Mouse (Mus musculus) Muller cell, postnatal 12 days (primary cell): ENCODE results near the gene Hmg20a.

Experiments
- DNase-seq: peaks from one replicate; pipeline ENCODE4 v3.0.0-alpha.2; 2015; ENCODE audit errors: inconsistent ontology term

Hmg20a gene

DNA sequence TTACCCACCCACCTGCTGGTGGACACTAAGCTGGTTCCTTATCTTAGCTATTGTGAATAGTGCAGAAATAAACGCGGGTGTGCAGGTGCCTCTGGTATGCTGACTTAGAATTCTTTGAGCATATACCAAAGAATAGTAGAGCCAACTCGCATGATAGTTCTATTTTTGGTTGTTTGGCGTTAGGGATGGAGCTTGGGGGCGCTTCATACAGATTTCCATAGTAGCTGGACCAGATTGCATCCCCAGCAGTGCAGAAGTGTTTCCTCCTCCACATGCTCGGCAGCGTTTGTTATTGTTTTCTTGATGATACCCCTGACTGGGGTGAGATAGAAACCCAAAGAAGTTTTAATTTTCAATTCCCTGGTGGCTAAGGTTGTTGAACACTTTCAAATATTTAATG is 21.3 kb downstream of the Hmg20a start:
- DNase-seq: no peak

DNA sequence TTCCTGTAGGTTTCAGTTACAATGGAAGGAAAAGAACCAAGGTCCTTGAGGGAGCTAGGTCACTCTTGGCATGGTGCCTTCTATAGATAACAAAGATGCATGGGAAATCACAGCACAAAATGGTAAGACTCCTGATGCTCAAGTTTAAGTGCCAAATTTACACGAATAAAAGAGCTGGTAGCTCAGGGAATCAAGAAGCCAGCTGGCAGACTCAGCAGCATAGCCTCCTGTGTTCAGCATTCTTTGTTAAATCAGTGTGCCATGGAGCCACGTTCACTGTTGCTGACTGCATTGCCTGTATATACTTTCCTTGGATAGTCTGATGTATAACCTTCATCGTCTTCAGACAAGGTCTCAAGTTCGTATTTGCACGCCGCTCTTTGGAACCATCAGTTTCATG is 33.2 kb downstream of the Hmg20a start:
- DNase-seq: no peak

DNA sequence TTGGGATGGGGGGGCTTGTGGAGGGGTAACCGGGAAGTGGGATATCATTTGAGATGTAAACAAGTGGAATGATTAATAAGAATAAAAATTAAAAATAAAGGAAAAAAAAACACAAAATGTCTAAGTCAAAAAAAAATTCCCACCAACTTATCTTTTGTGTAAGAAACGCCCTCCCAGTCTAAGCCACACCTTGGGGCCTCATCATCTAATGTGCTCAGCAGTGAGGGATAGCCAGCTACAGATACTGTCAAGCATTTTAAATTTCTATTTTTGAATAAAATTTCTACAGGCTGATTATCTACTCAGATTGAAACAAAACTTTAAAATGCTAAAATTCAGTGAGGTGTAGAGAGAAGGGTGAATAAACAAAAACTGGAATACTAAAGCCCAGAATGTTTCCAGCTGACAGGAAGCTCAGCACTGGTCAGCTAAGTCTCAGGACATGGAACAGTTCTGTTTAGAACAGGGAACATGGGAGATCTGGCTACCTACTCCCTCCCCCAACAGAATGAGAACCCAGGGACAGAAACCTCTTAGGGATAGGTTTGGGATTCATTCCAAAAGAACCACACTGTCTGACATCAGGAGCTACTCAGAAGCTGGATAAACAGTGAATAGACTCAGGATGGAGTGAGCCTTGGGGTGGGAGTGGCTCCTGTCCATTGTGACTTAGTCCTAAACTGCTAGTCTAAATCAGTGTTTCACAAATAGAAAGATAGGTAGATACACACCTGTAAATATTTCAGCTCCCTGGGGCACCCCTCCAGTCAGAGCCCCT is 34.8 kb downstream of the Hmg20a start:
- DNase-seq: no peak

DNA sequence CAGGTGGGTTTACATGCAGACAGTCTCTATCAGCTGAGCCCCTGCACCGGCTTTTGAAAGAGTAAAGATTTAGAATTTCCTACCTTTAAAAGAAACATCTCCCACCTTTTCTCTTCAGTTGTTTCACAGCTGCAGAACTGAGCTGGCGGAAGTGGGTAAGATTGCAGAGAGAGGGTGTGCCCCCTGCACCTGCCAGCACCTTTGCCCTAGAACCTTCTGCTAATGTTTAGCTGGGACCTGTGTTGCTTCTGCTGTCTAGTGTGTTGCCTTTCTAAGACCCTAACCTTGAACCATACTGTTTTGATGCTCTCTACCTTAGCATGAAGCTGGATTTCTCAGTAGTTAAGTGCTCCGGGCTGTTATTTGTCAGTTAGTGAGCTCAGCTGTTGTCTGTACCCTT is 38.0 kb downstream of the Hmg20a start:
- DNase-seq: no peak

DNA sequence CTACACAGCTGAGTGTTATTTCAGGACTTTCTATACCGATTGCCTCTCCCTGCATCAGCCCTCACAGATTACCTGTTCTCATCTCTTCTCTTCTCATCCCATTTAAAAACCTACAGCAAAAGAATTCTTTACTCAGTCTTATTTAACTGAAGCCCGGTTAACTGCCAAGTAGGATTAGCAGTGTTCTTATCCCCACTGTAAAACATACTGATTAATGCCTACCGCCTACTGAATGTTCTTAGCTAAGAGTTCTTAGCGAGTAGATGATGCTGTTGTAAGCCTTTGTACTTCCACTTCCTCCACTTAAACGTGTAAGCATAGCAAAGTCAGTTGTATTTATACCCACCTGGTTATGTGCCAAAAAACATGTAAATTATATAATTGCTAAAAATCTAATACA is 42.6 kb downstream of the Hmg20a start:
- no peak for DNase-seq

DNA sequence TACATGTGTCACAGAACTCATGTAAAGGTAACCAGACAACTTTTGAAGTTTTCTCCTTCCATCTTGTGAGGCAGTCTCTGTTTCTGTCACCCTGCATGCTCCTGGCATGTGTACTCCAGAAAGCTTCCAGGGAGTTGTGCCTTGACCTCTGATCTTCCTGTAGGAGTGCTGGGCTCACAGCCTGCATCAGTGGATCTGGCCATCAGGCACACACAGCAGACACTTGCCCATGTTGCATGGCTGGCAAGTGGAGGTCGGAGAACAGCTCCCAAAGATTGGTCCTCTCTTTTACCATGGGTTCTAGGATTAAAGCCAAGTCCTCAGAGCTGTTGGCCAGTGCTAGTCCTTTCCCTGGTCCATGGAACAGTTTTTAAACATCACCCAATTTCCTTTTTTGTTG is 44.2 kb downstream of the Hmg20a start:
- no peak for DNase-seq

DNA sequence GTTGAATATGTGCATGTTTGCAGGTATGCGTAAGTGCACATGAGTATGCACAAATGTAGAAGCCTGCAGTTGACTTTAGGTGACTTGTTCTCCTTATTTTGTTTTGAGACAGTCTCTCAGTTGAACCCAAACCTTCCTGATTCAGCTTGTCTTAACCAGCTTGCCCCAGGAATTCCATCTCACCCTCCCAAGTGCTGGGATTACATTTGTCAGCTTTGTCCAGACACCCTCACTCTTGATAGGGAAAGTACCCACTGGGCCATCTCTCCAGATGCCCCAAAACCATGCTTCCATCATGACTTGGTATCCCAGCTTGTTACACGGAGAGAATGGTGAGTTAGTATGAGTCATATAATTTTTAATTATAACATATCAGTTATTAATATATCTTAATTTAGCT is 44.6 kb downstream of the Hmg20a start:
- no peak for DNase-seq

DNA sequence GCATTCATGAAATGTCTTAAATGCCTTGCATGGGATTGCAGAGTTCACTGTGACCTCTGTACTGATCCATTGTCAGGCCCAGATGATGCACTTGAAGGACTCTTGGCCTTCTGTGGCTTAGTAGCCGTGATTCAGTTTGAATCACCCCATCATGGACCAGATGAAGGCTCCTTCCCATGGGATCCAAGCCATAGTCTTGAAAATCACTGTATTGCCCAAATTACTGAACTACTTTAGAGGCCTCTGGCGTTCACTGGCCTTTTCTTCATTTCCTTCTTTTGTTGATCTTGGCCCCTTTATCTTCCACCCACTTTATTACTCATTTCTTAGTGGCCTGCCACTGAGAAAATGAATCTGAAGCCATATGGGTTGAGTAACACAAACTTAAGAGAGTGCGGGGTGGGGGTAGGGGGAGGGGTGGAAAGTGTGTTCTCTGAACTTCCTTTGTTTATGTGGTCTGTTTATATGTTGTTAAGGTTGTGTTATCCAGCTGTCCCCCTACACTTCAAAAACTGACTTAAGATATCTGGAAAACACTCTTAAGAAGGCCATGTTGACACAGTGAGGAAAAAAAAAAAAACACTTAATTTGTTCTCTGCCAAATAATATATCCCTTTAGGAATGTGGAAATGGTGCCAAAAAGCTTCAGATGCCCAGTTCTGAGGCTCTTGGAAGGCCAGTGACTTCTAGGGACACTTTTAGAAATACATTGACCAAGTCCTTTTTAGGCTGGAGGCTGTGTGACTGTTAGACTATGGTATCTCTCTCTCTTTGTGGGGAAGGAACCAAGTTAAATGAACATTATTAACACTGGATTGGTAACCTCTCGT is 45.5 kb downstream of the Hmg20a start:
- DNase-seq: peak; percentile 83

DNA sequence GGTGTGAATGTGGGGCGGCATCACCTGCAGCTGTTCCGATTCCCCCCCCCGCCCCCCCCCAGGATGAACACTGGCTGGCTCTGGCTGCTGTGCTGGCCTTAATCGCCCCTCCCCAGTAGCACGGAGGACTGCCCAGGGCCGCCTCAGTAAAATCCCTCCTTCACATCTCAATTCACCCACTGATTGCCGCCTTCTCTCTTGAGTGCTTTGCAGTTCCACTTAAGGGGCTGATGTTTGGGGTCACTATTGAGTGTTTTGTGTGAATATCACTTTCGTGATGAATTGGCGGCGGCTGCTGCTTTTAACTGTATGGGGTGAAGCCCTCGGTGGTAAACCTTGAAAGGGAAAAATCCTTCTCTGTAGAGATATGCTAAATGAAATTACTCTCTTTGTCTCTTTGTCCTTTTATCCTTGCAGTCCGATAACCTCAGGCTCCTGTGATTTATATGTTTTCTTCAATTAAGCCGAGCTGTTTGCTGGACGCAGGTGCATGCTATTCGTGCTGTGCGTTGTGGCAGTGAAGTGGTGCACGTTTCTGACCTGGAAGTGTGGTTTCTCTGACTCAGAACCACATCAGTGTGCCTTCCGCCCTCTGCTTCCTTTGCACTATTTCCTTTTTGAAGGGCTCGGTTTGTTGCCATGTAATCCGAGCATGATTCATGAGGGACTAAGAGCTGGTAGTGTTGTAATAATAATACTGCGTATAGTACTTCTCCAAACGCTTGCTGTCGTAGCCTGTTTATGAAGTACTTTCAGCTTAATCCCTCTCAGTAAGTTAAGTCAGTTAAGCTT is 46.6 kb downstream of the Hmg20a start:
- peak; percentile 33 for DNase-seq

DNA sequence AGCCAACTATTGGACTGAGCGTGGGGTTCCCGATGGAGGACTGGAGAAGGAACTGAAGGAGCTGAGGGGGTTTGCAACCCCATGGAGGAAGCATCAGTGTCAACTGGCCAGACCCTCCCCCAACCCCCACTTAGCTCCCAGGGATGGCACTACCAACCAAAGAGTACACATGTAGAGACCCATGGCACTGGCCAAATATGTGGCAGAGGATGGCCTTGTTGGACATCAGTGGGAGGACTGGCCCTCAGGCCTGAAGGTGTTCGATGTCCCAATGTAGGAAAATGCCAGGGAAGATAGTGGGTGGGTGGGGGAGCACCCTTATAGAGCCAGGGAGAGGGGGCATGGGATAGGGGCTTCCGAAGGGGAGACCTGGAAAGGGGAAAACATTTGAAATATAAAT is 47.8 kb downstream of the Hmg20a start:
- DNase-seq: no peak

DNA sequence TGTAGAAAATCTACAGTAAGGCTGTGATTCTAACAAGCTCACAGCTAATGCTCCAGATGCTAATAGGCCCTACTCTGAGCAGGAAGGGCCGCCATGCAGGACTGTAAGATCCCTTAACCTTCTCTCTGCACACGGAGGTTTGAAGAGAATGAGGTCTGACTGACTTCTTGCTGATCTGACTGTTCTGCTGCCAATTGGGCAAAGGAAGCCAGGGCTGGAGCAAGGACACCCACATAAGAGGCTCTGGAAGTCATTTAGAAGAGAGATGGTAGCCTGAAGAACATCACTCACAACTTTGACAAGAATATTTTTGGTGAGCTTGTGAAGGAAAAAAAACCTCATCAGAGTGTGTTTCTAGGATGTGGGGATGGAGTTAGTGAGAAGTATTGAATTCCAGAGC is 51.2 kb downstream of the Hmg20a start:
- DNase-seq: no peak

DNA sequence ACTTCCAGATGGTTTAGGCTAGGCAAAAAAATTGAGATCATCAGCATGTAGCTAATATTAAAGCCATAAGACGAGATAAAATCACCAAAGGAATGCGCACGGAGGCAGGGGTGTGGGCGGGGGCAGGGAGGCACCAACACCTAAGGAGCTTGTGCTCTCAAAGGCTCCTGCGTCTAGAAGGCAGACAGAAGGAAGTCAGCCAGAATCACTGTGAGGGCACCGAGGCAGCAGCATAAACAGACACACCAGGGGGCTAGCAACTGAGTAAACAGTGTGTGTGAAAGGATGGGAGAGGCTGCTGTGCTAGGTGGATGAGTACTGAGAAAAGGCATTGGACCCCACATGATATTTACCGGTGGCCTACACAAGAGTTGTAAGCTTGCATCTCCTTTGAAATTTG is 51.9 kb downstream of the Hmg20a start:
- no peak for DNase-seq

DNA sequence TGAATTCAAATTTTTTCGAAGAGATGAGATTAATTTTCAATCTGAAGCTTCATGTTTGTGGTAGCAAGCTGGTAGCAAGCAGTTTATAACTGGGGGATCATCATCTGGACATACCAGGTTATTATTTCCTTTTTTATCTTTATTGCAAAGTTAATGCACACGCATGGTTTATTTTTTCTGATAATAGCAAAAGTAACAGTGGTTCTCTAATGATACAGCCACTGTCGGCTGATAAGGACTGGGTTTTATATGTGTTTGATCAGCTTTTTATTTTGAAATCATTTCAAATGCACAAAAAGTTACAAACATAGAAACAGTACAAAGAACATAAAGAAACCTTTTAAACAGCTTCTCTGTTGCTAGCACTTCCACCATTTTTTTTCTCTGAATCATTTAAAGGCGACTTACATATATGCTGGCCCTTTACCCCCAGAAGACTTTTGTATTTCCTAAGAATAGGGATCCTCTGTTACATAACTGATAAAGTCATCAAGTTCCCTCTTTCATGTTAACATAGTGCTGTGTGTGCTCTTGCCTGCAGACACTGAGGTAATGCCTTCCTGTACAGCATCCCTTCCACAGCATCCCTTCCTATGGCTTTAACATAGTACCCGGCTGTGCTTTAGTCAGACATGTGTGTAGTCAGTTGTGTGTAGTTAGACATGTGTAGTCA is 60.7 kb downstream of the Hmg20a start:
- DNase-seq: no peak

DNA sequence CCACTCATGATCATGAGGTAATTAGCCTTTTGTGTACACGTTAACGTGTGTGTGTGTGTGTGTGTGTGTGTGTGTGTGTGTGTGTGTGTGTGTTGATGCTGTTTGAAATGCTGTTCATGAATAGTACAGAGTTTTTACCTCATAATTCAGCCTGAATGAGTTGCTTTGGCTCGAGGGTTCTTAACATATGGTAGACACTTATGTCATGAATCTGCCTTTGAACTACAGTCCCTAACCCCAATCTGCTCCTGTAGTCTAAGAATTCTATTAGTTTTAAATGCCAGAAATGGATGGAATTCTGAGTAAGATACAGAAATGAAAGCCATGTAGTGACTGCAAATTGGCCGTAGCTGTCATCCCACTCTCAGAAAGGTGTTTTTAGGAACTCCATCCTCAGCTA is 64.2 kb downstream of the Hmg20a start:
- no peak for DNase-seq

DNA sequence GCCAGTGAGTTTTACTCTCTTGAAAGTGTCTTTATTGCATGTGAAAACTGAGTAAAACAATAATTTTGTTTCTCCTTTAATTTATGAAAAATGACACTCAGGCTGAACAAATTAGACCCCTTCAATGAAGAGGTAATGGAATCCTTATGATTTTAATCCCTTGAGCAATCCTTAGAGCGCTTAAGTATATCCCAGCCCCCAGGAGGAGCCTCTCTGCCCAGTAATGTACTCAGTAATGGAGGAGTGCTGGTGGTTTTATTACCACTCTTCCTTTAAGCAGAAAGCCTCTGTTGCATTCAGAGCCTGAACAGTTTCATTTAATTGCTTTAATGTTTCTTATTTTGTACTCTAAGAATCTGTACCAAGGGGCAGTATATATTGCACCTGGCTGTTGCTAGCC is 67.0 kb downstream of the Hmg20a start:
- no peak for DNase-seq

DNA sequence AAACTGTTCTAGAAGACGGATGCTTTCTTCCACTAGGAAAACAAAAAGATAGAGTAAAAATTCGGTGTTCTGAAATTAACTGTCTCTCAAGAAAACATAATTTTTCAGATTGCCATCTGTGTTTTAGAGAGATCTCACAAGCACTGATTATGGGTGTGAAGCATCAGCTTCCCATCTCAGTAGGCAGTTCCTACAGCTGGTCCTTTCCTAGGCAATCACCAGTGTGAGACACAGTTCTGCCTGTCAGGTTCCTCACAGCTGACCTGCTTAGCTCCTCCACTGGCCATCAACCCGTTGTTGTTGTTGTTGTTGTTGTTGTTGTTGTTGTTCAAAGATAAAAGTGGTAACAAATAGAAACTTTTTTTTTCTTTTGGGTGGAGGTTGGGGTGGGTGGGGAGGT is 67.7 kb downstream of the Hmg20a start:
- DNase-seq: no peak

DNA sequence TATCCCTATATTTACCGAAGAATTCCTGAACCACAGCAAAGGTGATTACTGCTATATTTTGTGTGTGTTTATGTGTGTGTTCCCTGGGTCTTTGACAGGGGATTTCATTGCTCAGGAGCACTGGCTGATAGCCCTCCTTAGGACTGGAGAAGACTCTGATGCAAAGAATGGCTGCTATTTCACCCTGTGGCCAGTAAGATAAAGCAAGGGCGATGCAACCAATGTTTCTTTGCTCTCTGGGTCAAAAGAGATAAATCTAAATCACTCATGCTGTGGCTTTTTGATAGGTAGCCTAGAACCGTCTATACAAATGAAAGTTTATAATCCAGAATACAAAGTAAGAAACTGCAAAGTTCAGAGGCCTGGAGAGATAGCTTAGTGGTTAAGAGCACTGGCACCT is 69.2 kb downstream of the Hmg20a start:
- DNase-seq: no peak

DNA sequence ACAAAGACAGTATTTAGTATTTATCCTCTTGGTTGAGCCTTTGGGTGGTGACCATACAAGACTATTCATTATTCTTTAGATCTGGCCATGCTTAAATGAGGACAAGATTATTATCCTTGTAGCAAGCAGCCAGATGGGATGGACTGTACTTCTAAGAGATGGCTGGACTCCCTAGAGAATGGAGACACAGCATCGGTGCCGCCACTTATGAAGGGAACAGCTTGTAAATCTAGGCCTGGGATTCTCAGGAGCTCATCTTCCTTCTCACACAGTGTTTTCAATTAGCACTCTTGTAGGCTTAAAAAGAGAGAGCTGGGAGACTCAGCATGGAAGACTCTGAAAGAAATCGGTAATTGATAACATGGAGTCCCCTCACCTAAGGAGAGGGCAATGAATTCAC is 74.0 kb downstream of the Hmg20a start:
- DNase-seq: no peak

DNA sequence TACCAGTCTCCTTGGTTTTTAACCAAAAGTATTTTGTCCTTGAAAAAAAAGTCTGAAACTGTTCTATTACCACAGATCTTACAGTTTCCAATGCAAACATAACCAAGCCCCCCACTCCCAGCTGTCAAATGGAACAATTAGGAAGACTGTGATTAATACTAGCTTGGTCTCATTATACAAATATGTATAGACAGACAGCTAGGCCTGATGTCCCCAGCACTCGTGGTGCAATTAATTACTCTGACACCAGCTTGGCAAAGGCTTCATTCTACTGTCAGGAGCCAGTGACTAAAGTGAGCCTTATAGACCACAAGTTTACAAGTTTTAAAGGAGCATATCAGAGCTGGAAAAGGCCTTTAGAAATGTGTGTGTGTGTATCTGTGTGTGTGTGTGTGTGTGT is 74.5 kb downstream of the Hmg20a start:
- no peak for DNase-seq

DNA sequence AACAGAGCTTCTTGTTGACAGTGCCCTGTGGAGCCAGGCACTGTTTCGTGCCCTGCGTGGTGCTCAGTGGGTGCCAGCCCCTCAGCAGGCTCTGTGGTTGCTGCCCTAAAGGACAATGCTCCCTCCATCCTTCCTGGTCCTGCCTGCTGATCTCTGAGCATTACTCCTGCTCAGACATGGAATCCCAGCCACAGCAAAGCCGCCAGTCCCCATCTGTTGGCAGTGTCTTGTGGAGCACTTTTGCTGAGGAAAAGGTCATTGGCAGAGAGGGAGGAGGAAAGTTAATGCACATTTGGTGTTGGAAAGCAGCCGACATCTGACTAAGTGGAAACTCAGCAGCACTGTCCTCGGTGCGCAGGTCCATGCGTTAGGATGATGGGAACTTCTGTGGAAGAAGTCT is 76.7 kb downstream of the Hmg20a start:
- DNase-seq: no peak

DNA sequence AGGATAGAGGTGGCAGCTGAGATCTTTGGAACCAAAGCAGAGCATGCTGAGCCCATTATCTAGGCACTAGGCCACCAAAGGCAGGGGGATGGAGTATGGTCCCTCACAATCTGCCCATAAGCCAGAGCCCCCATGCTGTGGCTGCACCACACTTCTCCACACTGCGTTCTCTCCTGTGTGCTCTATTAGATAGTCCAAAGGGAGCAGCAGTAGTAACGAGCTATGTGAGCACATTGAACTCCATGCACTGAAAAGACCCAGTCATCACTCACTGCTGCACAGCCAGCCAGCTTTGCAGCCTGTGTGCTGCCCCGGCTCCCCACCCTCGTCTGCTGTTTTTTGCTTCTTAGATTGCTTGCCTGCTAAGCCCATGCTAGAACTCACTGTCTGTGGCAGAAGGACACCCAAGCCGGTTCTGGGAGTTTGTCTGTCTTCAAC is 77.4 kb downstream of the Hmg20a start:
- peak; percentile 30 for DNase-seq

DNA sequence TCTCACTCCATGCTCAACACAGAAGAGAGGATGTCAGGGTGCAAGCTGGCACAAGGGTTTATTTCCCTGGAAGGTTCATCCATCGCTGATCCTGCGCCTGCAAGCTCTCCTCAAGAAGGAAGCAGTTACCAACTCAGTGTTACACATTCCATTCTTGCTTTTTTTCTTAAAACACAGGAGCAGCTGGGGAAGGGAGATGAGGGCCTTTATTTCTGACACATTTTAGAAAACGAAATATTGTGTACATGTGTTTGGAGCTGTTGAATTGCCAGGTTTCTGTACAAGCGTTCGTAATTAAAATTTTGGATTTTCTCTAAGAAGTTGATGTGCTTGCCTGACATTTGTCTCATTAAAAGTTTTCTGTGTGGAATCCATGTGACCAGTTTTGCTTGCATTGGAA is 78.2 kb downstream of the Hmg20a start:
- no peak for DNase-seq
